In the genomic region with DNA sequence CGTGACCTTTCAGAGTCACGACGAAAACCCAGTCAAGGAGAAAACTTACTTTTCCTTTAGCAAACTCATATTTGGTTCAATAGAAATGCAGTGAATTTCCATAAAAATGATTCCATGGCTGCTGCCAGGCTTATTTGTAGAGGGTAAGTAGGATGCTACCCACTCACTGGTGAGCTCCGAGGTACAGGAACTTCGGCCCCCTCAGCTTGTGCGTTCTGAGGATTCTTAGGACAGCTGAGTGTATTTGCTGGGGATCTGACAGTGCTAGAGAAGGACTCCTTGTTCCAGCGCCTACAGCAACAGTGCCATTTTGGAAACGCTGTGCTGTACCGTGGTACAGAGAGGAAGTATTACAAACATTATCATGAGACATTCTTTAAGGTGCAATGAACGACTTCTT, we compare ENCODE assay signal across 28 mouse cellular contexts.
DNase-seq lines count a peak whose midpoint lies in the region; ATAC-seq lines count a peak whose summit lies in the region.
"Had no signal": no experiment of that assay in that cellular context is flagged by ENCODE, and none has a peak within 500 bp of the region (broad histone marks: within the 10 kb centered on the region; RNA-seq: fewer than 3 reads in every experiment).

No protein-coding gene starts in this region.

- no peaks in the 10 kb centered on the region for H3K27me3 ChIP-seq in heart, embryonic 10.5 days (ENCODE audit: insufficient read depth, poor library complexity, severe bottlenecking)
- H3K27me3 ChIP-seq in liver, embryonic 13.5 days: no peaks in the 10 kb centered on the region
- H3K27me3 ChIP-seq: CH12.LX; embryonic facial prominence, embryonic 12.5 days; forebrain, embryonic 15.5 days; kidney, embryonic 15.5 days; midbrain, embryonic 13.5 days; neural tube, embryonic 12.5 days had no signal

- no peaks in the 10 kb centered on the region for H3K36me3 ChIP-seq in heart, embryonic 10.5 days
- no peaks in the 10 kb centered on the region for H3K36me3 ChIP-seq in liver, embryonic 13.5 days
- H3K36me3 ChIP-seq: embryonic facial prominence, embryonic 12.5 days; forebrain, embryonic 15.5 days; G1E; hindbrain, embryonic 10.5 days; kidney, embryonic 15.5 days; limb, embryonic 15.5 days; midbrain, embryonic 13.5 days; neural tube, embryonic 12.5 days had no signal

- no peak overlapping the region for H3K4me2 ChIP-seq in liver, embryonic 13.5 days
- H3K4me2 ChIP-seq: embryonic facial prominence, embryonic 12.5 days; forebrain, embryonic 15.5 days; heart, embryonic 11.5 days; kidney, embryonic 15.5 days; limb, embryonic 15.5 days; midbrain, embryonic 13.5 days; neural tube, embryonic 12.5 days had no signal

- intact Hi-C loops in heart, postnatal 25 days (cut with DNase I): no loop called here

- no peak for DNase-seq in heart, embryonic 10.5 days (ENCODE audit: low spot score)
- DNase-seq in heart, postnatal 25 days (ENCODE audit: low spot score): no peak
- DNase-seq in liver, embryonic 13.5 days: no peak
- DNase-seq in liver: no peak
- peak; percentile 60 to 78 for DNase-seq in right cerebral cortex, postnatal 36 days (ENCODE audit: low spot score in 2 of 2)
- DNase-seq in right cerebral cortex, postnatal 25 days: no peak
- DNase-seq: adrenal gland, adult 2 months; B cell, adult 2 months; cerebellum, adult 2 months; cerebellum, postnatal 25 days; gastrocnemius, postnatal 10 days; kidney, postnatal 36 days; lung, adult 18-20 months; lung, postnatal 10 days had no signal

- no peak overlapping the region for H3K9ac ChIP-seq in liver, embryonic 13.5 days
- H3K9ac ChIP-seq: embryonic facial prominence, embryonic 12.5 days; forebrain, embryonic 15.5 days; kidney, embryonic 15.5 days; limb, embryonic 15.5 days; midbrain, embryonic 13.5 days; neural tube, embryonic 12.5 days had no signal

- WGBS in heart, embryonic 10.5 days: 64% methylated on average over 10 of the region's 10 CpGs
- WGBS in liver, embryonic 13.5 days (ENCODE audit: insufficient replicate concordance): 62% methylated on average over 10 of the region's 10 CpGs

- ATAC-seq in liver, embryonic 13.5 days (ENCODE audit: low read depth): no peak
- ATAC-seq in erythroblast, adult 5-6 weeks (replicated peaks; ENCODE audit: low FRiP score, poor library complexity, severe bottlenecking): no peak
- ATAC-seq: forebrain, embryonic 15.5 days; intestine, postnatal 0 days had no signal

- H3K4me3 ChIP-seq in heart, embryonic 10.5 days: no peak overlapping the region
- no peak overlapping the region for H3K4me3 ChIP-seq in liver, embryonic 13.5 days (replicated peaks)
- H3K4me3 ChIP-seq: embryonic facial prominence, embryonic 12.5 days; erythroblast, embryonic 14.5 days; forebrain, embryonic 15.5 days; hindbrain, embryonic 10.5 days; kidney, embryonic 15.5 days; limb, embryonic 15.5 days; midbrain, embryonic 13.5 days; neural tube, embryonic 12.5 days had no signal

- H3K9me3 ChIP-seq in heart, embryonic 10.5 days: no peaks in the 10 kb centered on the region
- H3K9me3 ChIP-seq in liver, embryonic 13.5 days (replicated peaks): no peaks in the 10 kb centered on the region
- H3K9me3 ChIP-seq: embryonic facial prominence, embryonic 12.5 days; forebrain, embryonic 15.5 days; G1E; hindbrain, embryonic 10.5 days; kidney, embryonic 15.5 days; limb, embryonic 15.5 days; midbrain, embryonic 13.5 days; neural tube, embryonic 12.5 days had no signal

- peak overlapping the region; percentile 75; the same call in 1 of the 2 replicates for H3K27ac ChIP-seq in heart, embryonic 10.5 days
- H3K27ac ChIP-seq in liver, embryonic 13.5 days: peak overlapping the region; percentile 34; the same call in 1 of the 2 replicates
- H3K27ac ChIP-seq: embryonic facial prominence, embryonic 12.5 days; forebrain, embryonic 15.5 days; kidney, embryonic 15.5 days; limb, embryonic 15.5 days; midbrain, embryonic 13.5 days; neural tube, embryonic 12.5 days; stomach, postnatal 0 days had no signal

- H3K4me1 ChIP-seq in heart, embryonic 10.5 days: peaks cover 52% of the 10 kb centered on the region
- peaks cover 60% of the 10 kb centered on the region for H3K4me1 ChIP-seq in liver, embryonic 13.5 days (replicated peaks)
- H3K4me1 ChIP-seq: forebrain, embryonic 15.5 days had no signal

Comparison
In these comparisons a context has a peak if more than half of its experiments do, and no peak if none do; other contexts are left out.
1. DNase-seq: peak in right cerebral cortex, postnatal 36 days (2 of 2); none in heart, embryonic 10.5 days (single experiment), heart, postnatal 25 days (single experiment), liver, embryonic 13.5 days (single experiment), liver (single experiment) and right cerebral cortex, postnatal 25 days (single experiment).